Mouse (Mus musculus) right cerebral cortex, postnatal 25 days (tissue): ENCODE results near the gene Slc2a3.
"Not testable (repeated sequence)": the region's sequence is repeated elsewhere in the genome, so short reads cannot be mapped to it uniquely, and the experiment has no call there.

Experiments used
- DNase-seq: peaks from one replicate; pipeline ENCODE4 v3.0.0; 2022

Slc2a3 gene

DNA sequence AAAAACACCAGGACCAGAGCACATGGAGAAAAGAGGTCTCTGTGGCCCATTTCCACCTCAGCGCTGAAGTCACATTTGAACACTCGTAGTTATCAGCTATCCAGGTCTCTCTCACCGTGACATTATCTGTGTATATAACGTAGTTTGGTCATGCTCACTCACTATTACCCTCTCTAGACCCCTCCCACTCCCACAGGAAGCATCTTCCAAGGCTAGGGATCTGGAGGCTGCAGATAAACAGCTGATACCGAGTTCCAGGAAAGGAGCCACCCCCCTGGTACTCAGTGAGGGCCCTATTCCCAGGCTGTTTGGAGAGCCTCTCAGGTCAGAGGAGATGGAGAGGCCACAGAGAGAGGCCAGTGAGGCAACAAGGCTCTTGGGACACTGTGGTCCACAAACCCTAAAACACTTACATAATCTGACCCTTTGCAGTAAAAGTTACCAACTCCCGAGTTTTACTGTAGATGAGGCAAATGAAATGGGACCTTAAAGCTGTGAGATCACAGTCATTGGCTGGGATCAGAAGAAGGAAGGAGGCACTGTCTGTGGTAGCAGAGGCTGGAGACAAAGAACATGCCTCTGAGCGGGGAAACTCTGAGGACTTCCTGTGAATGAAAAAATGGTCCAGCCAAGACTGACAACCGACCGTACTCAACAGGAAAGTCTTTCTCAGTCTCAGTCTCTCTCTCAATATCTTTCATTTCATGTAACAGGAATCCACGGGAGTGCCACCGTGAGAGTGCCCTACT lies 38.3 kb downstream of the Slc2a3 start:
- DNase-seq: no peak

DNA sequence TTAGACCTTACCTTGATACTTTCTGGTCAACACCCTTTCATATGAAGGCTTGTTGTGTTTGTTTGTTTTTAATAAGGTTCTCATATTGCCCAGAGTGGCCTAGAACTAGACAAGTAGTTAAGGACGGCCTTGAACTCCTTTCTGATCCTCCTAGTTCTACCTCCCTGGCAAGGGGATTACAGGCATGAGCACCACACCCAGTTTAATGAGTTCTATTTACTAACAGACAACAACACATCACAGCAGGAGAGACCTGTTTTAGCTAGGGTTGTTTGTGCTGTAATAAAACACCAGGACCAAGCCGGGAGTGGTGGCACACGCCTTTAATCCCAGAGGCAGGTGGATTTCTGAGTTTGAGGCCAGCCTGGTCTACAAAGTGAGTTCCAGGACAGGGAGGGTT lies 39.0 kb downstream of the Slc2a3 start:
- no peak for DNase-seq

DNA sequence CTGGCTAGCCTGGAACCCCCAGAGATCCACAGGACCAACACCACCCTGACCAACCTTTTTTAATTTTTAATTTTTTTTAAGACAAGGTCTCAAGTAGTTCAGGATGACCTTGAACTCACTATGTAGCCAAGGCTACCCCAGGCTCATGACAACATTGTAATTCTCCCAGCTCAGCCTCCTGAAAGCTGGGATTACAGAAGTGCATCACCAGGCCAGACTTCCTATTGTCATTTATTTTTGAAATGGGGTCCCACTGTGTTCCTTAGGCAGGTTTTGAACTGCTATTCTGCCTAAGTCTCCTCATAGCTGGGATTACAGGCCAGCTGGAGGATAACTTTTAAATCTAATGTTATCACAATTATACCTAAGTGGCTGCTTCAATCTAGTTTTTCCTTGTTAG lies 39.5 kb downstream of the Slc2a3 start:
- DNase-seq: no peak

DNA sequence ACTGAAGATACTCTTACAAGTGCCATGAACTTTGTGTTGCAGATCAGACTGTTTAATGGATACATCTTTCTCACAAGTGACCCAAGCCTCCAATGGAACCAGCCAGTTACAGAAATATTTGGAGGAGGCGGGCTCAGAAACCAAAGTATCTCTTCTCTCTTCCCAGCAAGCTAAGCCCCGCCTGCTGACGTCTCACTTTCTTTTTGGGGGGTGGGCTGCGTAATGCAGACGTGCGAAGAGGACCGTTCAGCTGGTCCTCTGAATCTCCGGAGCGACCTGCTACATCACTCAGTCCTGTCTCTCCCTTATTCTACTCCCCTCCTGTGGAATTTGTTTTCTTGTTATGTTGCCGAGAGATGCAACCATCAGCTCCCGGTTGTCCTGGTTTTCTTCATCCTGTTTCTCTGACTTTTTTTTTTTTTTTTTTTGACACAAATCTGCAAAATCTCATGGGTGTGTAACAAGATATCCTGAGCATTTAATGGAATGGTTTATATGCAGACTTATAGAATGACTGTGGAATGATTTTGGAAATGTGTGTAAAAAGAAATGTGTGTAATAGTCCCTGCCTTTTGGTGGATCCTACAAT lies 40.3 kb downstream of the Slc2a3 start:
- DNase-seq: peak; percentile 85

DNA sequence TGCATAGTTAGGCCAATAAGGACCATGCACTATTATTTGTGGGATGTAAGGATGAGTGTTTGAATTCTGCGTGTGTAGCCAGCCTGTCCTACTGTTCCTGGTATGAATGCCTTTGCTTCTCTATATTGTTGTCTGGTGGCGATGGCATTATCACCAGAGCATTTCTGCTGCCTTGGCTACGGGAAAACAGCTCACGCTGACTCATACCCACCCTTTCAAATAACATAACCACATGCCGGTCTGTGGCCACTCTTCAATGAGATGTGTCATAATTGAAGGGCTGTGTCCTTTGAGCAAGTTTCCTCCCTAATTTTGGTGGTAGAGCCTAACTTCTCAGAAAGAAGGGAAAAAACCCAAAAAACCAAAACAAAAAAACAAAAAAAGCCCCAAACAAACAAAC lies 42.7 kb downstream of the Slc2a3 start:
- no peak for DNase-seq

DNA sequence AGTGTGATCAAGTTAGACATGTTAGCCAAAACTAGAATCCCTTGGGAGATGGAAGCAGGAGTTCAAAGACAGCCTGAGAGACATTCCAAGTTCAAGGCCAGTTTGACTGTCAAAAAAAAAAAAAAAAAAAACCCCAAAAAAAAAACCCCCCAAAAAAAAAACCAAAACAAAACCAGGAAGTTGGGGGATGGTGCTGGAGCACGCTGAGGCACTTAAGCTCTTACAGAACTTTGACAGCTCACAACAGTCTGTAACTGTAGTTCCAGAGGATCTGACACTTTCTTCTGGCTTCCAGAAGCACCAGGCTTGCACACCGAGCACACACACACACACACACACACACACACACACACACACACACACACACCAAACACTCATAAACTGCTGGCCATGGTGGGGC lies 45.5 kb downstream of the Slc2a3 start:
- DNase-seq: no peak

DNA sequence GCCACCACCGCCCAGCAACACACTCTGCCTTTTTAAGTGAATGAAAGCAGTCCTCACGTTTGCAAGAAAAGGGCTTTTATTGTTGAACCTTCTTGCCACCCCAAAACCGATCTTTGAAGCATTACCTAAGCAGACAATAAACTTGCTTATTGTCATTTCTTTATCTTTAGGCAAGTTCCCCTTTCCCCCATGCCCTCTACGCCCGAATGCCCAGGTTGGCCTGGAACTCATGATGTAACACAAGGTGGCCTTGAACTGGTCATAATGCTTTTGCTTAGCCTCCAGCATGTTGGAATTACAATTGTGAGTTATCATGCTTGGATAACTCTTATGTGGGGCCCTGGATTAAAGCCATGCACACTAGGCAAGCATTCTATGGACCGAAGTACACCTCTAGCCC lies 50.9 kb downstream of the Slc2a3 start:
- DNase-seq: no peak

DNA sequence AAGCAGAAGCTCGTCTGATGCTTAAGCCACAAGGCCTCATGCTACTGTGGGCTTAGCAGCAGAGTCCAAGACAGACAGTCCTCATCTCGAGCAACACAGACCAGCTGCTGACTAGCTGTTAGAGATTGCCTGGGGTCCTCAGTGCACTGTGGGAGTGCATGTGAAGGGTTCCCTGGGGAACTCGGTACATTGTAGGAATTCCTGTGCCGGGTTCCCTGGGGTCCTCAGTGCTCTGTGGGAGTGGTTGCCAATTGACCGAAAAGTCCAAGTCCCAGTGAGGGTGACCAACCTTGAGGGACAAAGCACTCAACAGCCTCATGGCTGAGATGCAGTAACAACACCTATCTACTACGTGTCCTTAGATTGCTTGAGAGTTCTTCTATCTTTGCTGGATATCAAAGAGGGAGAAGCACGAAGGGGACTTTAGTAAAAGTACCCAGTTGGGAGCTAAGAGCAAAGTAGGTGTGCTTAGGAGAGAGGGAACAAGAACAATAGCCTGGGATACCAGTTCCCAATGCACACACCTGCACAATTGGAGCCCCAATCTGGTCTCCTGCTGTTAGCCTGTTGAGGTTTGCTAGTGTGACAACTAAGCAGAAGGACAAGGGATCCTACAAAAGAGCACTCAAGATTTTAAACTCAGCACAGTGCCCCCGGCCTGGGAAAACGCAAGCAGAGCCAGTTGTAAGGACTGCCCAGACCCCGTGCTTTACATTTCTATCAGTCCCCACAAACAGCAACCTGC lies 56.8 kb downstream of the Slc2a3 start:
- DNase-seq: no peak

DNA sequence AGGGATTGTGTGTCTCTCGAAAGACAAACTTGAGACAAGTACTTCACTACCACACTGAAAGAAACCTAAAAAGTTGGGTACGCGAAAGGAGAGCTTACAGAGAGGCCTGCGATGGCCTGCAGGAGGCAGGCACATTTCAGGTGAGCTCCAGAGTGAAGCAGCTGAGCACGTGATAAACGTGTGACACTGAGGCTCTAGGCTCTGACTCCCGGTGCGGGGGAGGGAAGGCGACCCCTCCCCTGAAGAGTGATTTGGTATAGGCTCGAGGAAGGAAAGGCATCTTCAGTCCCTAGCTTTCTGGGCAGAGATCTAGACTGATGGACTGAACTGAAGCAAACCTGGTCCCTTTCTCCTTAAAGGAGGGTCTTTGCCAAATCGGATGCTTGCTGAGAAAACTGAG lies 58.1 kb downstream of the Slc2a3 start:
- no peak for DNase-seq

DNA sequence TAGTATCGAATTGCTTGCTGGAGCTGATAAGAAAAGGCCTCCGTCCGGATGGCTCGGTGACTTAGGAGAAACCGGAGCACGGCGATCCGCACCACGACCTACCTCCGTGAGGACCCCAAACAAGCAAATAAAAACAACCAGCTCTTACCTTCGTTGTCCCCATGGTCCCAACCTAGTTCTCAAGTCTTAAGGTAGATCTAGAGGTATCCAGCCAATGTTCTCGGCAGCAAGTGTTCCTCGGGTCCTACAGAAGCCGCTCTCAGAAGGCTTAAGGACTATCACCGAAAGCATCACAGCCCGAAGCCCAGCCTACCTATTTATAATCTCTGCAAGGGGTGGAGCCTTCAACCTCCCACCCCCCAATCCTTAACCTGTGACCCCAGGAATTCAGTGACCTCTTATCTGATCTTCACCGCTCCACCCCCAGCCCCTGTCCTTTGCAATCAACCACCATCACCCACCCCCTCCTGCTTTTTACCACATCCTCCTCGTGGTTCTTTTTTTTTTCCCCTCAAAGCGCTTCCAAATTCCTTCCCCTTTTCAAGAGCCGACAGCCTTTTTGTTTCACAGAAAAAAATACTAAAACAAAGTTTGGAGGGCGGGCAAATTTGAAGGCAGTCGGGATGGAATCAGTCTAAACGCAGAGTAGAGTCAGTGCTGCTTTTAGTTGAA lies 59.1 kb downstream of the Slc2a3 start:
- peak; percentile 68 for DNase-seq

DNA sequence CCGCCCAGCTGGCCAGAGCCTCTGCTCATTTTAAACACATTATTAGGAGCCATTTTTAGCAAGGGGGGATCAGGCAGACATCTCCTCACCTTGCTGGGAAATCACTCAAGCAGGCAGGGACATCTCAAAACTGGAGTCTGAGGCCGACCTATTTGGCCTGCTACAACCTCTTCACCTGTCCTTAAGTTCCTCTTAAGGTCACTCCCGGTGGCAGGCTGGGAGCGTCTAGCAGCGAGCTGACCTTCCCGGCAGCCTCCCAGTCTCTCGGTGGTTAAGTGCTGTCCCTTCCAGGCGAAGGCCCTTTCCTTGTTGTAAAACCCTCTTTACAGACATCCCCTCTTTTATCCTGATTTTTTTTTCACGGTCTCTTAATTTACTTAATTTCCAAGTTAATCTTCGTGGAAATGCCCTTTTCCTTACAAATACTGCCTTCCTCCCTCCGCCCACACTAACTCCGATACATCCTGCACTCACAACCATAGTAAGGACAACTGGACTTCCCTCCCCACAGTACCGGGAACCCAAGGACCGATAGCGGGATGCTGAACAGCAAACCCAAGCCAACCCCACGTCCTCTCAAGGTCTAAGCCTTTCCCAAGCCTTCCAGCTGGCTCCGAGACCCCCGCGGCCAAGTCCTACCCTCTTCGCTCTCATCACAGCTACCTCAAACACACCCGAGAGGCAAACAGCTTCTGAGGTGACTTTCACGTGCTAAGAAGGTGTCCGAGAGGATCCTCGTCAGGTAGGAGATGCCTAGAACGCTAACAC lies 59.8 kb downstream of the Slc2a3 start:
- DNase-seq: no peak

DNA sequence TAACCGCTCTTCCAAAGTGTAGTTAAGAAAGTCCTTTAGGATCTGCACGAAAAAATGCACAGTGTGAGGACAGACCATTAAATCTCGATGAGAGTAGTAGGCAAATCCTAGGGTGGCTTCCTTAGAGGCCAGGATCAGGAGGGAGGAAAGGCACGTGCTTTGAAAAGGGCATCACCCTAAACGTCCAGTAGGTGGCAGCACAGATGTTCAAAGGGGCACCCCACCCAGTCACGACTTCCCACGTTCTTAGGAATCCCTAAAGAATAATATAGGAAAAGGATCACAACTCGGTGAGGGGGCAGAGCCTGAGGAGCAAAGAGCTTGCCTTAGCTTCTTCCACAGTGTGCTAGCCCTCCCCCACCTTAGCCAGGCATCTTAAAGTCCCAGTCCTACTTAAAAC lies 61.5 kb downstream of the Slc2a3 start:
- DNase-seq: peak; percentile 70

DNA sequence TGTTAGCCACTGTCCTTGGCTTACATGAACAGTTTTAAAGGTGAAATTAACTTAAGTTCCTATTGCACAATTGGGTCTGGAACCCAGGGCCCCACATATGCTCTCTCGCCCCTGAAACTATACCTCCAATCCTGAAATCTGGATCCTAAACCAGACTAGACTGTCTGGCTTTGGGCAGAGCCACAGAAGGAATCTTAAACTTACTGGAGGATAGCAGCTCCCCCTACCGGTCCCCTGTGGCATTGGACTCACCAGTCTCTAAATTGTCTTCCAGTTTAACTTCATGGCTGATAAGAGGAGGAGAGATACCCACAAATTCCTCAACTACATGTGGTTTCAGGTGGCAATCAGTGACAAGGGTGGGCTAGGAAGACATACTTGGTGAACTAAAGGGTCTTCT lies 81.5 kb downstream of the Slc2a3 start:
- peak; percentile 68 for DNase-seq

DNA sequence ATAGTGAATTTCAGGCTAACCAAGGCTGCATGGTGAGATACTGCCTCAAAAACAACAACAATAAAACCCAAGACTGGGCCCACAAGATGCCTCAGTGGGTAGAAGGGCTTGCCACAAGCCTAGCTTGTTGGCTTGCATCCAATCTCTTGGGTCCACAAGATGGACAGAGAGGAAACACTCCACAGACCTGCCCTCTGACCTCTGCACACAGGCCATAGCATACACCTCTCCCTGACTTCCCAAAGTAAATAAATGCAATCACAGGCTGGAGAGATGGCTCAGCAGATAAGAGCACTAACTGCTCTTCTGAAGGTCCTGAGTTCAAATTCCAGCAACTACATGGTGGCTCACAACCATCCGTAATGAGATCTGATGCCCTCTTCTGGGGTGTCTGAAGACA lies 83.2 kb downstream of the Slc2a3 start:
- not testable (repeated sequence) for DNase-seq

DNA sequence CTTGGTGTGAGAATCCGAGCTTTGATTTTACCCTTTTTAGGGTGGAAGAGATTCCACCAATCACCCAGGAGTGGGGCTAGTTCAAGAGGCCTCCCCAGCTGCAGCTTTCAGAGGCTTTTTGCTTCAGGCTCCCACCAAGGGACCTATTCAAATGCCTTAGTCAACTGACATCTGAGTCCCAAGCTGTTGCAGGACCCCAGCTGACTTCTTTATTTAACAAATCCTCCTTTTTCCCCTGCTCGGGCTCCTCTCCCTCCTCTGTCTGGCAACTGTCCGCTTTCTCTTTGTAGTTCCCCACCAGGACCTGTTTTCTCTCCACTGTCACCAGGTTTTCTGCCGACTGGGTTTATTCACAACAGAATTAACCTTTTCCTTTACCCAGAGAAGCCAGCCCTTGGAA lies 85.6 kb downstream of the Slc2a3 start:
- no peak for DNase-seq

DNA sequence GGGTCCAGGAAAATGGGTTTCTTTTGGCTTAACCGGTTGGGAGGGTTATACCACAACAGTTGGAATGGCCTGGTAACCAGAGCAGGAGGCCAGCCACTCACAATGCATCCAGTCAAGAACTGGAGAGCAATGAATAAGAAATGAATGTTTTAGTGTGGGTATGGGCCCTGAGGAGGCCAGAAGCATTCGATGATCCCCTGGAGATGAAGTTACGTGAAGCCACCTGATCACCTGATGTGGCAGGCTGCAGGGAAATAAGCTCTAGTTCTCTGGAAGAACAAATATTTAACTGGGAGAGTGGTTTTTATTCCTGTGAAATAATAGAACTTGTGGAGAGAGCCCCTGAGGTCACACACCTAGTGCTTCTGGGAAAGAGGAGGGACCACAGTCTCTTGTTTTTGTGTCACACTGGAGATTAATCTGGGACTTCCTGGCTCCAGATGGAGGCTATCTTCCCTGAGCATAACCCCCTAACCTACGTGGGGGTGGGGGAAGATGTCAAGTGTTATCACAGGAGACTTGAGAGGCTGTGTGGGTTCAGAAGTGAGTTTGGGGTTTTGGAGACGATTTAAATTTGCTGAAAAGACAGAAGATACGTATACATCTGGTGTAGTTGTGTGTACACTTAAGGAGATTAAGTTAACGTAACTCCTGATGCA lies 86.6 kb downstream of the Slc2a3 start:
- no peak for DNase-seq

DNA sequence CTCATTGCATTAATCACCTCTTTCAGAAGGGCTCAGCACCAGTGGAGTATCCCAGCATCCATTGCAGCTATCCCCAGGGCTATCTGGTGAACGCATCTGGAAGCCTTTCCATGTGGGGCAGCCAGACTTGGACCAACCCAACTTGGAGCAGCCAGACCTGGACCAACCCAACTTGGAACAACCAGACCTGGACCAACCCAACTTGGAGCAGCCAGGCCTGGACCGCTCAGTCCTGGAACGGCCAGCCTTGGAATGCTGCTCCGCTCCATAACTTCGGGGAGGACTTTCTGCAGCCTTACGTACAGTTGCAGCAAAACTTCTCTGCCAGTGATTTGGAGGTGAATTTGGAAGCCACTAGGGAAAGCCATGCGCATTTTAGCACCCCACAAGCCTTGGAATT lies 88.3 kb downstream of the Slc2a3 start:
- not testable (repeated sequence) for DNase-seq

DNA sequence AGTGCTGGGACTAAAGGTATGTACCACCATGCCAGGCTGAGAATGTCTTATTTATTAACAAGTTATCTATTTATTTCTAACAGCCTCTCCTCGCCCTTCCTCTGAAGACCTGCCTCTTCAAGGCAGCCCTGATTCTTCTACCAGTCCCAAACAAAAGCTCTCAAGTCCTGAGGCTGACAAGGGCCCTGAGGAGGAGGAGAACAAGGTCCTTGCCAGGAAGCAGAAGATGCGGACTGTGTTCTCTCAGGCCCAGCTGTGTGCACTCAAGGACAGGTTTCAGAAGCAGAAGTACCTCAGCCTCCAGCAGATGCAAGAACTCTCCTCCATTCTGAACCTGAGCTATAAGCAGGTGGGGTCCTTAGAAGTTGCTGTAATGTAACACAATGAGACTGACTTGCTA lies 90.0 kb downstream of the Slc2a3 start:
- DNase-seq: no peak

DNA sequence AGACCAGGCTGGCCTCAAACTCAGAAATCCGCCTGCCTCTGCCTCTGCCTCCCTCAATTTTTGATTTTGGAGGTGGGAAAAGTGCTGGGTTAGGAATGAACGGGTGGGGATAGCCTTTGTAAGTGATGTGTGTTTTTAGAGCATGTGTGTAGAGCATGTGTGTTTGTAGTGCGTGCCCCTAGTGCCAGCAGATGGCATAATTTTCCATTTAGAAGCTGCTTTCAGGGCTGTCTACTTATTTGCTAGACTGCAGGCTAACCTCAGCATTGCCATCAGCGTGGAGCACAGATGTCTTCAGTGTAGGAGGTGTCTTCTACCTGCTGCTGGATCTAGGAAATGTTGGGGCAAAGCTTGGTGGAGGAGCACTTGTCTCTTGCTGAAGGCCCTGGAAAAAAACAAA lies 92.6 kb downstream of the Slc2a3 start:
- no peak for DNase-seq

DNA sequence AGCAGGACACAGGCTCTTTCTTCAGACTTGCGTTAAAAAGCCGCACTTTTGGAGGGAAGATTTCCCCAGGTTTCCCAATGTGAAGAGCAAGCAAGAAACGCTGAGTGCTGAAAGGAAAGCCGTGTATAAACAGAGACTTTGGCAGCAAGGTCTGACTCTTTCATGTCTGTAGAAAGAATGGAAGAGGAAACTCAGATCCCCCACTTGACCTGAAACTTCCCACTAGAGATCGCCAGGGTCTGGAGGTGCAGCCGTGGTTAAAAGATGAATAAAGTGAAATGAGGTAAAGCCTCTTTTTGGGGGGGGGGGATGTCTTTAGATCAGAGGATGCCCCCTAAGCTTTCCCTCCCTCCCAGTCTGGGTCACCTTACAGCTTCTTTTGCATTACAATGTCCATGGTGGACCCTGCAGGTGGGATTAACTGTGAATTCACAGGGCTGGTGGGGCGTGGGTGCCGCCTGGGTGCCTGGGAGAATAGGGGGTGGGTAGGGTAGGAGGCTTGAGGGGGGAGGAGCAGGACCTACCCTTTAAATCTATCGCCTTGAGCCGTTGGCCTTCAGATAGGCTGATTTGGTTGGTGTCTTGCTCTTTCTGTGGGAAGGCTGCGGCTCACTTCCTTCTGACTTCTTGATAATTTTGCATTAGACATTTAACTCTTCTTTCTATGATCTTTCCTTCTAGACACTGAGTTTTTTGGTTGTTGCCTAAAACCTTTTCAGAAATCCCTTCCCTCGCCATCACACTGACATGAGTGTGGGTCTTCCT lies 94.2 kb downstream of the Slc2a3 start, which contains the start of gene Nanog:
Gene Nanog (plus strand): TSS at position 454 of the 765 bp plus-strand sequence.
- DNase-seq: no peak

DNA sequence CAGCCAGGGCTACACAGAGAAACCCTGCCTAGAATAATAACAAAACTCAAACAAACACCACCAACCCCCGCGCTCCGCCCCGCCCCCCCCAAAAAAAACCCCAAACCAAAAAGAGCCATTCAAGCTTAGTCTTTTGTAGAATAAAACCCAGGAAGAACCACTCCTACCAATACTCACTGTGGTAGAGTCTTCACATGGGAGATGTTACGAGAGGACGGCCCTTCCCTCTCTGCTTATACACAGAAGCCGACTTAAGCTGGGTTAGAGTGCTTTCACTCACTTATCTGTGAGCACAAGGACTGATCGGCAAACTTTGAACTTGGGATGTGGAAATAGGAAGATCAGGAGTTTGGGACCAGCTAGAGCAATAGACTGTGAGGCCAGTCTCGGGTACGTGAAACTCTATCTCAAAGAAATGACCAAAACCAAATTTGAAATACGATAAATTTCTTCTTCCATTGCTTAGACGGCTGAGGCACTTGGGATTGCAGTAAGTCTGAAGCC lies 95.1 kb downstream of the Slc2a3 start:
- DNase-seq: no peak
